Mouse (Mus musculus) erythroblast, embryonic 14.5 days (primary cell): ENCODE data around the gene Nrxn3.

Experiments
- GATA1 ChIP-seq: IDR thresholded peaks from 2 replicates; pipeline ENCODE4 v1.6.1; 2012; ENCODE audit warnings: low read length, inconsistent platforms, mixed read lengths
- TAL1 ChIP-seq: IDR thresholded peaks from 3 replicates; pipeline ENCODE4 v1.6.1; 2012; ENCODE audit warnings: low read length, inconsistent platforms, mixed read lengths

DNA sequence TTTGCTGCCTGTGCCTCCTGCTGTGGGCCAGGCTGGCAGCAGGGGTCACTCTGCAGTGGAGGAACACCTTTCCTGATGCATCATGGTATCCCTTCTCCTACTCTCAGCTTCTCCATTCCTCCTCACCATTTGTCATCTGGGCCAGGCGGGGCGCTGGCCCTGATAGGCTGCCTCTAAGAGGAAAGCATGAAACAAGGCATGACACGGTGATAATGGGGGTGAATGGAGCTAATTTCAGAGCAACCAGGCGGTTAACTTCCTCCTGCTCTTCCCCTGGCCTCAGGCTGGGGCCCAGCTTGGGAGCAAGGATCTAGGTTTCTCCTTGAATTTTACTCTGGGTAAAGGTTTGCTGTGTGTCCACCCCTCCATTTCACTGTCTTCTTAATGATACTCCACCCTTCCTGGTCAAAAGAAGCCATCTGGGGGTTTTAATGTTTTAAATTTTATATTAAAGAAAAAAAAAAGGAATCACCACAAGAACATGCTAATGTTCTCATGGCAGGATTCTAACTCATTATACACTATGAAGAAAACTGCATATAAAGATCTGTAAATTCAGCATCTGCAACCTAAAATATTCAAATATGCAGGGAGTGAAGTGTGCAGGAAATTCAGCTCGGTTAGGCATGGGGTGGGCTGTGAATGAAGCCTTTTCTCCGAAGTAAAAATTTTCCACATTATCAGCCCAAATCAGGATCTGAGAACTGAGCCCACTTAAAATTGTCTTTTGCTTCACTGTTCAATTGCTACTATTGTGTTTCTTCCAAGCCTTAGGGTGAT, 127.9 kb downstream of the Nrxn3 start:
- TF ChIP-seq TAL1 (no peak), GATA1 (no peak)
